18 mouse cellular contexts compared by ENCODE assay signal in the genomic region with DNA sequence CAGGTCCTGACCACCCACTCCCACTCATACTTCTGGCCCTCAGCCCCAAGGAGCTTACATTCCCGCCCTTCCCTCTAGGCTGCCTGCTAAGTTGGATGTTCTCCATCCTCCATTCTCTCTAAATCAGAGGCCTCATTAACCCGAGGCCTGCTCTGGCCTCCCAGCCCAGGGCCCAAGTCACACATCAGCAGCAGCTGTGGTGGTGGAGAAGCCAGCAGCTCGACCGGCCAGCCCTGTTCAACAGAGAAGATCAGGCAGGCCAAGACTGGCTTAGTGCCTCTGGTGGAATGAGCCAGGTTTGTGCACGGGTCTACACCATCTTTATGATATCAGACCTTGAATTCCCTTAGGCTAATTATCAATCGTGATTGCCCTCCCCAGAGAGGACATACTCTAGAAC. TPM values are rescaled to one million over a fixed set of nuclear protein-coding genes. Genes with fewer than 3 reads are reported as not detected.
DNase-seq lines count a peak whose midpoint lies in the region; ATAC-seq lines count a peak whose summit lies in the region.
"Had no signal": no experiment of that assay in that cellular context is flagged by ENCODE, and none has a peak within 500 bp of the region (broad histone marks: within the 10 kb centered on the region; RNA-seq: fewer than 3 reads in every experiment).

No protein-coding gene starts in this region.

- no peaks in the 10 kb centered on the region for H3K36me3 ChIP-seq in heart, embryonic 15.5 days
- 0 out of 2 replicates have a peak, but pooled peaks cover 8% of the 10 kb centered on the region for H3K36me3 ChIP-seq in heart, embryonic 10.5 days
- H3K36me3 ChIP-seq: forebrain, embryonic 12.5 days; hindbrain, embryonic 12.5 days; liver, embryonic 13.5 days; midbrain, embryonic 12.5 days; neural tube, embryonic 12.5 days had no signal

- H3K27ac ChIP-seq in heart, embryonic 15.5 days, result 0 out of 2 replicates have a peak overlapping the region, but pooled peaks have one; percentile 14
- H3K27ac ChIP-seq in heart, embryonic 10.5 days, result no peak overlapping the region; the same call in 1 of the 2 replicates
- H3K27ac ChIP-seq: forebrain, embryonic 12.5 days; hindbrain, embryonic 12.5 days; limb, embryonic 12.5 days; liver, embryonic 13.5 days; midbrain, embryonic 12.5 days; neural tube, embryonic 12.5 days had no signal

- no peak overlapping the region for H3K9ac ChIP-seq in heart, embryonic 15.5 days
- H3K9ac ChIP-seq: forebrain, embryonic 12.5 days; hindbrain, embryonic 12.5 days; limb, embryonic 12.5 days; liver, embryonic 13.5 days; lung, embryonic 14.5 days; midbrain, embryonic 12.5 days; neural tube, embryonic 12.5 days had no signal

- DNase-seq in heart, embryonic 10.5 days (ENCODE audit: low spot score), result no peak
- peak; percentile 12 for DNase-seq in adipocyte (ENCODE audit: low spot score)
- DNase-seq in gastrocnemius, postnatal 10 days, result peak; percentile 53
- DNase-seq in heart, postnatal 25 days (ENCODE audit: low spot score), result peak; percentile 60
- DNase-seq in right cerebral cortex, adult 18-20 months, result no peak
- no peak for DNase-seq in left cerebral cortex, adult 8-10 months (ENCODE audit: low spot score in 2 of 2)
- DNase-seq: cerebellum, adult 2 months; kidney, adult 18-20 months; kidney, postnatal 25 days; liver, embryonic 13.5 days; lung, embryonic 14.5 days; spleen, adult 18-20 months had no signal

- peaks cover 79% of the 10 kb centered on the region for H3K4me1 ChIP-seq in heart, embryonic 15.5 days (replicated peaks)
- peaks cover 57% of the 10 kb centered on the region for H3K4me1 ChIP-seq in heart, embryonic 10.5 days

- H3K4me3 ChIP-seq in heart, embryonic 15.5 days, result no peak overlapping the region
- H3K4me3 ChIP-seq in heart, embryonic 10.5 days, result no peak overlapping the region
- H3K4me3 ChIP-seq: forebrain, embryonic 12.5 days; hindbrain, embryonic 12.5 days; limb, embryonic 12.5 days; liver, embryonic 13.5 days; midbrain, embryonic 12.5 days; neural tube, embryonic 12.5 days had no signal

- H3K9me3 ChIP-seq in heart, embryonic 15.5 days (replicated peaks), result no peaks in the 10 kb centered on the region
- H3K9me3 ChIP-seq in heart, embryonic 10.5 days, result no peaks in the 10 kb centered on the region
- H3K9me3 ChIP-seq: forebrain, embryonic 12.5 days; hindbrain, embryonic 12.5 days; limb, embryonic 12.5 days; liver, embryonic 13.5 days; midbrain, embryonic 12.5 days; neural tube, embryonic 12.5 days had no signal

- no peak overlapping the region for H3K4me2 ChIP-seq in heart, embryonic 15.5 days
- H3K4me2 ChIP-seq: forebrain, embryonic 12.5 days; hindbrain, embryonic 12.5 days; limb, embryonic 12.5 days; liver, embryonic 13.5 days; lung, embryonic 14.5 days; midbrain, embryonic 12.5 days; neural tube, embryonic 12.5 days had no signal

- ATAC-seq in heart, embryonic 15.5 days (replicated peaks; ENCODE audit: insufficient number of reproducible peaks, insufficient read depth, low FRiP score, low read depth), result no peak

- no peaks in the 10 kb centered on the region for H3K27me3 ChIP-seq in heart, embryonic 15.5 days
- H3K27me3 ChIP-seq in heart, embryonic 10.5 days (ENCODE audit: insufficient read depth, poor library complexity, severe bottlenecking), result 0 out of 2 replicates have a peak, but pooled peaks cover 3% of the 10 kb centered on the region
- H3K27me3 ChIP-seq: hindbrain, embryonic 12.5 days; limb, embryonic 12.5 days; liver, embryonic 13.5 days; midbrain, embryonic 12.5 days; neural tube, embryonic 12.5 days had no signal

- WGBS in heart, embryonic 15.5 days, result 66% methylated on average over 6 of the region's 6 CpGs
- WGBS in heart, embryonic 10.5 days, result 84% methylated on average over 6 of the region's 6 CpGs

- intact Hi-C loops in heart, postnatal 25 days (cut with DNase I), result no loop called here

RNA-seq across cellular contexts. Expression of a gene that starts 36.1 kb away (rescaled TPM):
- polyA plus RNA-seq in heart, embryonic 15.5 days (2015; fragmentation: Nextera tagmentation; extraction: Ambion mirVana), result 23.9 and 30.7 TPM in 2 replicates
- polyA plus RNA-seq in heart, embryonic 10.5 days (2016; fragmentation: Nextera tagmentation; extraction: Ambion mirVana), result 52.2 and 76.3 TPM in 2 replicates
- total RNA-seq in gastrocnemius, postnatal 10 days (2021), result 1 to 10 TPM; 7.4 to 9.1 TPM
- 1 to 10 TPM; 9.0 to 9.2 TPM for total RNA-seq in heart, postnatal 25 days (2021)
- 10 to 100 TPM; 13.0 to 13.5 (median 13.2) TPM for total RNA-seq in left cerebral cortex, adult 8-10 months (2022)

Comparison
In these comparisons a context has a peak if more than half of its experiments do, and no peak if none do; other contexts are left out.
1. DNase-seq: peak in adipocyte (single experiment), gastrocnemius, postnatal 10 days (single experiment) and heart, postnatal 25 days (single experiment); none in heart, embryonic 10.5 days (single experiment), right cerebral cortex, adult 18-20 months (single experiment) and left cerebral cortex, adult 8-10 months (0 of 2).